Mouse (Mus musculus) adrenal gland, postnatal 25 days (tissue): Measurements from ENCODE around the gene Gm3642. TPM values are rescaled to one million over a fixed set of nuclear protein-coding genes. Genes with fewer than 3 reads are reported as not detected.
"Not testable (repeated sequence)": the region's sequence is repeated elsewhere in the genome, so short reads cannot be mapped to it uniquely, and the experiment has no call there.

Experiments used
- DNase-seq: peaks from one replicate; pipeline ENCODE4 v3.0.0; 2021; ENCODE audit warnings: mixed read lengths
- long read RNA-seq: library from polyadenylated mRNA; stranded (forward); transcript quantifications from one replicate; pipeline ENCODE4 v2.0.0, GENCODE M21; 2021
- total RNA-seq: library from RNA; stranded (reverse); gene quantifications from 2 replicates; pipeline ENCODE4 v1.2.3, GENCODE M21; 2021

Gene Gm3642
- not detected in 2 replicates for total RNA-seq
- long read RNA-seq: 0 reads

DNA sequence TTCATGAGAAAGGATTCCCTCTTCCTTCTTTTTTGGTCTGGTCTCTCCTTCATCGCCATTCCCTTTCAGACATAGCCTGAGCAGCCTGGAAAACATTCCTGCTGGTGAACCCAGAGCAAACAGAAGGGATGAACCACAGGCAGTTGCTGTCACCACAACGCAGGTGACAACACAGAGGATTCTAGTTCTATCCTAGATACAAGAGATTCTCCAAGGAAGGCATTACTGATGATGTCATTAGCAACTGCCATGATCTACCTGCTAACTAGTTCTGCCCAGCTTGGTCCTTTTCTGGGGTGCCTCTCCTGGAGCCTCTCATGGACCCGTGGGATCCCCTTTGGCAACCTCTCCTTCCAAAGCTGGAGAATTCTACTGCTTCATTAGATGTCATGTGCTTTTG, at the start of gene Gm3642:
Gene Gm3642 (minus strand): TSS at position 101 of the 400 bp plus-strand sequence.
- not testable (repeated sequence) for DNase-seq

DNA sequence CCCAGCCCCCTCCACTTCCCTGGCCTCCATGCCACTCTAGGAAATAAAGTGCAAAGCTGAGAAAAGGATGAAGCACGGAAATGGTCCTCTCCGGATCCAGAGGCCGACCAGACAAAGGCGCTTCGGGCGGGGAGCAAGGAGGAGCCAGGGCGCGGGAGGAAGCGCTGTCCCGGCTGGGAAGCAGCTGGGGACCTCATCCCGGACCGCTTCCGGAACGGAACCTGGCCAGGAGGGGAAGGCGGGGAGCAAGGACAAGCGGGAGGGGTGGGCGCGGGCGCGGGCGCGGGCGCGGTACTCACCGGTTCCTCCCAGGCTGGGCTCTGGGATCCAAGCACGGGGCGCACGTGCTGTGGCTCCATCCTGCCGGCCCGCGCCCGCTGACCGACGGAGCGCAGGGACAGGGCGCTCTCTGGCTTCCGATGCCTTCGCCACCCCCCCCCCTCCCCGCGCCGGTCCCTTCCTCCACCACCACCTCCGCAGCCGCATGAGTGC, 49.5 kb upstream of the Gm3642 start, which contains the start of gene Gm3667:
Gene Gm3667 (minus strand): TSS at position 442 of the 492 bp plus-strand sequence.
- not testable (repeated sequence) for DNase-seq

DNA sequence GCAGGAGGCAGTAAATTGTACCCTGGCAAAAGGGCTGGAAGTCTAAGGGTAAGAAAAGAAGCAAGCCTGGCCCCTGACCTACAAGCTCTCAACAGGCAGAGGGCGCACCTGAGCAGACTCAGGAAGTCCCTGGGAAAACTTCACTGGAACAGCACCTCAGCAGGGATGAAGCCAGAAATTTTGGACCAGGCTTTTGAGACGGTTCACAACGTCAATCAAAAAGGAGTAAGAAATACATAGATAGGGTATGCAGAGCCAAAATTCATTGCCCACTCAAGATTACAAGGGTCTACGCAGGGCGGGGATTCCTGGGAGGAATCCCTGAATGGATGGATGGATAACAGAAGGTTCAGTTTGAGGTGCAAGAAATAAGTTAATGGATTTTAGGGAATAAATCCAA, 48.7 kb upstream of the Gm3642 start:
- DNase-seq: not testable (repeated sequence)

DNA sequence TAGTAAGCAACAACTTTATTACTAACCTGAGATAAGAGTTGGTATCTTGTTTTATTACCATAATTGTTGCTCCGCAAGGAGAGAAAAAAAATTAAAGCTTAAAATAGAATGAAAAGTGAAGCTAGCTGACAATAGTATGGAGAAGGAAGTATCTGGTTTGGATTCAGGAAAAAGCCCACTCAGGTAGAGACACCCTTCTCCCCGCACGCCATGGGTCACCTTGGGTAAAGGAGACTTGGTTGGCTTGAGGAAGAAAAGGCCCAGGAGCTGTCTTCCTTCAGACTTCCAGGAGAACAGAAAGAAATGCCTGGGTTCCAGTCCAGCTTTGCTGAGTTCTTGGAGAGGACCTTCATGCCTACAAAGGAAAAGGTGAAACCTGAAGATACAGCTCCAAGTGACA, 16.8 kb downstream of the Gm3642 start:
- DNase-seq: not testable (repeated sequence)

Other genes starting within 250 kb of the Gm3642 start
- gene Gm3629, start 249.7 kb downstream of the Gm3642 start, total RNA-seq: not detected in 2 replicates
- gene Gm3460, start 217.9 kb downstream of the Gm3642 start, total RNA-seq: not detected in 2 replicates
- gene Gm10251, start 156.1 kb downstream of the Gm3642 start, total RNA-seq: not detected in 2 replicates
- gene Gm8050, start 120.1 kb downstream of the Gm3642 start, total RNA-seq: not detected in 2 replicates
- 0.39 TPM in 1 of 2 replicates, not detected in the other for gene Gm3636, start 98.0 kb downstream of the Gm3642 start, total RNA-seq
- gene Gm8362, start 65.9 kb downstream of the Gm3642 start, total RNA-seq: not detected in 2 replicates
- 0.18 TPM in 1 of 2 replicates, not detected in the other for gene Gm3667, start 49.7 kb upstream of the Gm3642 start, total RNA-seq
- not detected in 2 replicates for gene Gm6356, start 133.5 kb upstream of the Gm3642 start, total RNA-seq
- not detected in 2 replicates for gene Gm10406, start 187.1 kb upstream of the Gm3642 start, total RNA-seq
- gene Gm3685, start 204.7 kb upstream of the Gm3642 start, total RNA-seq: not detected in 2 replicates